Mouse (Mus musculus): ENCODE data around the gene Rnf145. TPM values are rescaled to one million over a fixed set of nuclear protein-coding genes. Genes with fewer than 3 reads are reported as not detected.

Rnf145 gene
- polyA plus RNA-seq, 1 experiment from 2014 or later, result 44.3 TPM

GRCm38 (mm10) chr11:44586047-44586696 lies 67.4 kb downstream of the Rnf145 start:
- WGBS, result 17% methylated on average over 3 of the region's 3 CpGs

GRCm38 (mm10) chr11:44593016-44593415 lies 74.3 kb downstream of the Rnf145 start:
- H3K27me3 ChIP-seq (ENCODE audit: control insufficient read depth, insufficient read depth, low read length), result no peaks in the 10 kb centered on the region
- no peaks in the 10 kb centered on the region for H3K36me3 ChIP-seq (ENCODE audit: control insufficient read depth, insufficient read depth, low read length)
- WGBS, result 87% methylated on average over 6 of the region's 6 CpGs
- no peaks in the 10 kb centered on the region for H3K9me3 ChIP-seq (replicated peaks; ENCODE audit: control insufficient read depth, low read length)
- no peaks in the 10 kb centered on the region for H3K4me1 ChIP-seq (ENCODE audit: control insufficient read depth, insufficient read depth, low read length)
- no peak overlapping the region for H3K9ac ChIP-seq (ENCODE audit: low read length)
- H3K27ac ChIP-seq (ENCODE audit: low read length), result no peak overlapping the region
- H3K4me3 ChIP-seq (replicated peaks; ENCODE audit: low read length), result no peak overlapping the region
- ATAC-seq (ENCODE audit: insufficient read depth, low FRiP score), result no peak
- H3K4me2 ChIP-seq (ENCODE audit: low read depth, low read length), result no peak overlapping the region

More at GRCm38 (mm10) chr11:44586047-44586696, 67.4 kb downstream of the Rnf145 start:
- Histone ChIP-seq H3K4me1 (ENCODE audit: control insufficient read depth, insufficient read depth, low read length) (no peaks in the 10 kb centered on the region), H3K9ac (ENCODE audit: low read length) (no peak overlapping the region), H3K9me3 (replicated peaks; ENCODE audit: control insufficient read depth, low read length) (no peaks in the 10 kb centered on the region), H3K4me2 (ENCODE audit: low read depth, low read length) (no peak overlapping the region), H3K27me3 (ENCODE audit: control insufficient read depth, insufficient read depth, low read length) (no peaks in the 10 kb centered on the region), H3K4me3 (replicated peaks; ENCODE audit: low read length) (no peak overlapping the region), H3K36me3 (ENCODE audit: control insufficient read depth, insufficient read depth, low read length) (no peaks in the 10 kb centered on the region), H3K27ac (ENCODE audit: low read length) (no peak overlapping the region)
- no peak for ATAC-seq (ENCODE audit: insufficient read depth, low FRiP score)

- ATAC-seq (ENCODE audit: insufficient read depth, low FRiP score), result no peak
- H3K9me3 ChIP-seq (replicated peaks; ENCODE audit: control insufficient read depth, low read length), result no peaks in the 10 kb centered on the region
These were observed 76.0 kb downstream of the Rnf145 start for GRCm38 (mm10) chr11:44594768-44595167.

GRCm38 (mm10) chr11:44606881-44607280 lies 88.1 kb downstream of the Rnf145 start:
- peaks cover 8% of the 10 kb centered on the region for H3K4me1 ChIP-seq (ENCODE audit: control insufficient read depth, insufficient read depth, low read length)
- H3K36me3 ChIP-seq (ENCODE audit: control insufficient read depth, insufficient read depth, low read length), result no peaks in the 10 kb centered on the region
- H3K9ac ChIP-seq (ENCODE audit: low read length), result no peak overlapping the region
- 78% methylated on average over 8 of the region's 8 CpGs for WGBS
- H3K27me3 ChIP-seq (ENCODE audit: control insufficient read depth, insufficient read depth, low read length), result peaks cover 9% of the 10 kb centered on the region
- no peaks in the 10 kb centered on the region for H3K9me3 ChIP-seq (replicated peaks; ENCODE audit: control insufficient read depth, low read length)
- no peak overlapping the region for H3K27ac ChIP-seq (ENCODE audit: low read length)
- no peak overlapping the region for H3K4me3 ChIP-seq (replicated peaks; ENCODE audit: low read length)
- ATAC-seq (ENCODE audit: insufficient read depth, low FRiP score), result no peak
- H3K4me2 ChIP-seq (ENCODE audit: low read depth, low read length), result no peak overlapping the region

More at GRCm38 (mm10) chr11:44594768-44595167, 76.0 kb downstream of the Rnf145 start:
- 65% methylated on average over 3 of the region's 3 CpGs for WGBS
- Histone ChIP-seq H3K36me3 (ENCODE audit: control insufficient read depth, insufficient read depth, low read length) (no peaks in the 10 kb centered on the region), H3K9ac (ENCODE audit: low read length) (no peak overlapping the region), H3K4me2 (ENCODE audit: low read depth, low read length) (no peak overlapping the region), H3K4me3 (replicated peaks; ENCODE audit: low read length) (no peak overlapping the region), H3K4me1 (ENCODE audit: control insufficient read depth, insufficient read depth, low read length) (no peaks in the 10 kb centered on the region), H3K27me3 (ENCODE audit: control insufficient read depth, insufficient read depth, low read length) (no peaks in the 10 kb centered on the region), H3K27ac (ENCODE audit: low read length) (no peak overlapping the region)

GRCm38 (mm10) chr11:44608646-44609045 lies 89.9 kb downstream of the Rnf145 start:
- 80% methylated on average over 11 of the region's 11 CpGs for WGBS
- H3K4me3 ChIP-seq (replicated peaks; ENCODE audit: low read length), result no peak overlapping the region
- no peak overlapping the region for H3K9ac ChIP-seq (ENCODE audit: low read length)
- no peak for ATAC-seq (ENCODE audit: insufficient read depth, low FRiP score)
- H3K27ac ChIP-seq (ENCODE audit: low read length), result no peak overlapping the region
- peaks cover 24% of the 10 kb centered on the region for H3K4me1 ChIP-seq (ENCODE audit: control insufficient read depth, insufficient read depth, low read length)
- H3K36me3 ChIP-seq (ENCODE audit: control insufficient read depth, insufficient read depth, low read length), result no peaks in the 10 kb centered on the region
- H3K4me2 ChIP-seq (ENCODE audit: low read depth, low read length), result no peak overlapping the region
- H3K27me3 ChIP-seq (ENCODE audit: control insufficient read depth, insufficient read depth, low read length), result peaks cover 25% of the 10 kb centered on the region
- H3K9me3 ChIP-seq (replicated peaks; ENCODE audit: control insufficient read depth, low read length), result no peaks in the 10 kb centered on the region

- H3K27ac ChIP-seq (ENCODE audit: low read length), result no peak overlapping the region
- WGBS, result 1% methylated on average over 45 of the region's 45 CpGs
- H3K4me3 ChIP-seq (replicated peaks; ENCODE audit: low read length), result peak overlapping the region; percentile 39
- H3K9me3 ChIP-seq (replicated peaks; ENCODE audit: control insufficient read depth, low read length), result no peaks in the 10 kb centered on the region
- no peak overlapping the region; the same call in 1 of the 2 replicates for H3K9ac ChIP-seq (ENCODE audit: low read length)
- peak; percentile 72 for ATAC-seq (ENCODE audit: insufficient read depth, low FRiP score)
- H3K4me1 ChIP-seq (ENCODE audit: control insufficient read depth, insufficient read depth, low read length), result peaks cover 25% of the 10 kb centered on the region
- peaks cover 45% of the 10 kb centered on the region for H3K27me3 ChIP-seq (ENCODE audit: control insufficient read depth, insufficient read depth, low read length)
- H3K36me3 ChIP-seq (ENCODE audit: control insufficient read depth, insufficient read depth, low read length), result no peaks in the 10 kb centered on the region
- peak overlapping the region; percentile 59 for H3K4me2 ChIP-seq (ENCODE audit: low read depth, low read length)
These were observed 92.4 kb downstream of the Rnf145 start for GRCm38 (mm10) chr11:44610971-44611781.

GRCm38 (mm10) chr11:44612156-44612555 lies 93.4 kb downstream of the Rnf145 start:
- H3K27me3 ChIP-seq (ENCODE audit: control insufficient read depth, insufficient read depth, low read length), result peaks cover 46% of the 10 kb centered on the region
- H3K4me2 ChIP-seq (ENCODE audit: low read depth, low read length), result peak overlapping the region; percentile 49; the same call in 1 of the 2 replicates
- no peak for ATAC-seq (ENCODE audit: insufficient read depth, low FRiP score)

GRCm38 (mm10) chr11:44612681-44613410 lies 94.1 kb downstream of the Rnf145 start:
- H3K4me1 ChIP-seq (ENCODE audit: control insufficient read depth, insufficient read depth, low read length), result peaks cover 25% of the 10 kb centered on the region
- no peak for ATAC-seq (ENCODE audit: insufficient read depth, low FRiP score)
- H3K4me3 ChIP-seq (replicated peaks; ENCODE audit: low read length), result peak overlapping the region; percentile 33
- no peak overlapping the region for H3K27ac ChIP-seq (ENCODE audit: low read length)
- peak overlapping the region; percentile 49 for H3K4me2 ChIP-seq (ENCODE audit: low read depth, low read length)
- no peaks in the 10 kb centered on the region for H3K9me3 ChIP-seq (replicated peaks; ENCODE audit: control insufficient read depth, low read length)
- peak overlapping the region; percentile 41 for H3K9ac ChIP-seq (ENCODE audit: low read length)
- peaks cover 46% of the 10 kb centered on the region for H3K27me3 ChIP-seq (ENCODE audit: control insufficient read depth, insufficient read depth, low read length)
- no peaks in the 10 kb centered on the region for H3K36me3 ChIP-seq (ENCODE audit: control insufficient read depth, insufficient read depth, low read length)
- whole genome bisulfite sequencing, result 7% methylated on average over 36 of the region's 38 CpGs

More at GRCm38 (mm10) chr11:44612156-44612555, 93.4 kb downstream of the Rnf145 start:
- WGBS, result 13% methylated on average over 10 of the region's 10 CpGs
- H3K4me1 ChIP-seq (ENCODE audit: control insufficient read depth, insufficient read depth, low read length), result peaks cover 25% of the 10 kb centered on the region
- no peak overlapping the region for H3K27ac ChIP-seq (ENCODE audit: low read length)
- H3K9ac ChIP-seq (ENCODE audit: low read length), result no peak overlapping the region
- no peak overlapping the region; the same call in 1 of the 2 replicates for H3K4me3 ChIP-seq (replicated peaks; ENCODE audit: low read length)
- H3K9me3 ChIP-seq (replicated peaks; ENCODE audit: control insufficient read depth, low read length), result no peaks in the 10 kb centered on the region
- no peaks in the 10 kb centered on the region for H3K36me3 ChIP-seq (ENCODE audit: control insufficient read depth, insufficient read depth, low read length)
